In genomic region chr5:120211182-120211581, GRCm38 (mm10) we compare ENCODE assay signal across 8 mouse cellular contexts.
DNase-seq lines count a peak whose midpoint lies in the region; ATAC-seq and TF ChIP-seq lines count a peak whose summit lies in the region.

No protein-coding gene starts in this region.

- no peak overlapping the region for H3K9ac ChIP-seq in midbrain, postnatal 0 days (replicated peaks; ENCODE audit: low read length, poor library complexity, severe bottlenecking)

- no peaks in the 10 kb centered on the region for H3K27me3 ChIP-seq in cerebellum, adult 2 months (ENCODE audit: control insufficient read depth, insufficient read depth, low read length)
- H3K27me3 ChIP-seq in E14TG2a.4 (ENCODE audit: insufficient read depth, low read length): peaks cover 71% of the 10 kb centered on the region
- no peaks in the 10 kb centered on the region for H3K27me3 ChIP-seq in midbrain, postnatal 0 days (ENCODE audit: insufficient read depth, low read length)

- H3K27ac ChIP-seq in cerebellum, adult 2 months (ENCODE audit: insufficient read depth, low read length): no peak overlapping the region
- no peak overlapping the region for H3K27ac ChIP-seq in midbrain, postnatal 0 days (ENCODE audit: low read depth, low read length)

- peak overlapping the region; percentile 7; the same call in 1 of the 2 replicates for H3K4me2 ChIP-seq in midbrain, postnatal 0 days (ENCODE audit: low read depth, low read length, poor library complexity, severe bottlenecking)

- intact Hi-C loops in heart, postnatal 36 days (cut with DNase I): loop anchor here (1.0 to 5.0 kb wide), 2 partner anchors 65 to 231 kb away; no protein-coding TSS in a partner anchor

- no peak for TF ChIP-seq POLR2A in cerebellum, adult 2 months (IDR thresholded peaks at IDR 0.05; ENCODE audit: borderline replicate concordance, insufficient read depth, low read length)

- H3K36me3 ChIP-seq in E14TG2a.4 (ENCODE audit: insufficient read depth, low read length): no peaks in the 10 kb centered on the region
- no peaks in the 10 kb centered on the region for H3K36me3 ChIP-seq in midbrain, postnatal 0 days (ENCODE audit: insufficient read depth, low read length)

- TF ChIP-seq CTCF in cerebellum, adult 2 months (IDR thresholded peaks at IDR 0.05; ENCODE audit: borderline replicate concordance, insufficient read depth, low read depth, low read length): peak; percentile 72
- TF ChIP-seq CTCF in E14TG2a.4 (conservative IDR thresholded peaks at IDR 0.05; ENCODE audit: low read length): peak; percentile 45
- peak; percentile 67 for TF ChIP-seq CTCF in midbrain, postnatal 0 days (IDR thresholded peaks at IDR 0.05)

- DNase-seq in cerebellum, adult 2 months: peak; percentile 66 to 74
- DNase-seq in cerebellum, adult 11-12 months: no peak
- peak; percentile 66 for DNase-seq in embryo, embryonic 11 days
- peak; percentile 18 to 25 for DNase-seq in heart, postnatal 36 days
- DNase-seq in kidney, postnatal 36 days: peak; percentile 22 to 68
- no peak for DNase-seq in midbrain, postnatal 0 days (ENCODE audit: low spot score)

- WGBS in cerebellum, adult 2 months: 27% methylated on average over 17 of the region's 17 CpGs
- WGBS in midbrain, postnatal 0 days: 10% methylated on average over 17 of the region's 17 CpGs

- ATAC-seq in midbrain, postnatal 0 days (ENCODE audit: low FRiP score): no peak
- ATAC-seq in granulocyte monocyte progenitor cell, adult 5-6 weeks (replicated peaks; ENCODE audit: poor library complexity, severe bottlenecking): no peak

- no peak overlapping the region for H3K4me3 ChIP-seq in cerebellum, adult 2 months (replicated peaks; ENCODE audit: insufficient read depth, low read depth, low read length)
- H3K4me3 ChIP-seq in E14TG2a.4 (replicated peaks; ENCODE audit: low read length): peak overlapping the region; percentile 63
- H3K4me3 ChIP-seq in midbrain, postnatal 0 days (ENCODE audit: low read depth, low read length): no peak overlapping the region

- no peaks in the 10 kb centered on the region for H3K9me3 ChIP-seq in E14TG2a.4 (ENCODE audit: low read length)
- no peaks in the 10 kb centered on the region for H3K9me3 ChIP-seq in midbrain, postnatal 0 days (ENCODE audit: low read length)

- no peaks in the 10 kb centered on the region for H3K4me1 ChIP-seq in cerebellum, adult 2 months (ENCODE audit: control insufficient read depth, insufficient read depth, low read length)
- H3K4me1 ChIP-seq in E14TG2a.4 (replicated peaks; ENCODE audit: low read depth, low read length): peaks cover 12% of the 10 kb centered on the region
- H3K4me1 ChIP-seq in midbrain, postnatal 0 days (ENCODE audit: insufficient read depth, low read length): peaks cover 10% of the 10 kb centered on the region; the same call in 1 of the 2 replicates

Comparison
In these comparisons a context has a peak if more than half of its experiments do, and no peak if none do; other contexts are left out.
1. DNase-seq: peak in cerebellum, adult 2 months (2 of 2), embryo, embryonic 11 days (single experiment), heart, postnatal 36 days (2 of 2) and kidney, postnatal 36 days (2 of 2); none in cerebellum, adult 11-12 months (single experiment) and midbrain, postnatal 0 days (single experiment).
2. Peak in every context shown above with its lines, with median percentiles within 50 percentile points of each other: CTCF ChIP-seq.